Mouse (Mus musculus) embryo, embryonic 10.5 days (tissue): ENCODE measurements around the gene Gnaq.

Experiments used
- DNase-seq: peaks from one replicate; pipeline ENCODE4 v3.0.0-alpha.2; 2015; ENCODE audit warnings: low spot score

The Gnaq gene

DNA sequence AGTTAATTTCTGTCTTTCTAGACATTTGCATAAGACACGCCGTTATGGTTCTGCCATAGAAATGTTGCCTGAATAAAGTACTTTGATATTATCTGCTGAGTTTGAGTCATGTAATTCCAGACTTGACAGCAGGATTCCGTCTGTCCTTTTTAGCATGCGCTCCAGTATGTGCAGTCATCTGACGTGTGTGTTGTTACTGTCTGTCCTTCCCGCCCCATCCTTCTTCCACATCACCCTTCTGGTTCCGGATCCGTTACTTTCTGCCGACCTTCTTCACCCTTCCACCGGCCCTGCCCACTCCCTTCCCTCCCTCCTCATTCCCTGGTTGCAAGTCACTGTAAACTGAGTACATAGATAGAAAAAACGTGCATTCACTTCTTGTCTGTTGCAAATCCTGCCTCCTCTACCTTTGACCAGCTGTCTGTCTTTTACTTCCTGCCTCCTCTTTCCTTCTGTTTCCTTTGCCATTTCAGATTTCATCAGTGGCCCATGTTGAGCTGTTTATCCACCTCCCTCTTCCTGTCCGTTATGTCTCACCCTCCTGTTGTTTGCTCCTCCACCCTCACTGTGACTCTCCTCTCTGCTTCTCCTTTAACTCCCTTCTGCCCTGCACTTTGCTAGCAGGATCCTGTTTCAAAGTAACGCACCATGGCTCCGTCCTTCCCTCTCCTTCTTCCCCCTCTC lies 185.6 kb downstream of the Gnaq start:
- DNase-seq = no peak

DNA sequence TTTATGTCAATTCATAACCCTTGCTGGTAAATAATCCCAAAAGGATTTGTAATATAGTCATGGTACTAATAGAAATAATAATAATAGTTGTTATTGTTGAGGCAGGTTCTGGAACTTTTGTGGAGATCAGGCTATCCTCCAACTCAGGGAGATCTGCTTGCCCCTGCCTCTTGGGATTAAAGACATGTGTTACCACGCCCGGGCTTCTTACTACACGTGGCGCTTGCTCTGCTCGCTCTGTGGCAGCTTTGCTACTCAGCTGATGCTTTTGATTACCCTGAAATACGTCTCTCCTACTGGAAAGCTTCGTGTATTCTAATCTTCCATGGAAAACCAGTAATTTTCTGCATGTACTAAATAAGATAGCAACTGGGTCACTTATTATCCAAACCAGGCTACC lies 187.4 kb downstream of the Gnaq start:
- no peak for DNase-seq

DNA sequence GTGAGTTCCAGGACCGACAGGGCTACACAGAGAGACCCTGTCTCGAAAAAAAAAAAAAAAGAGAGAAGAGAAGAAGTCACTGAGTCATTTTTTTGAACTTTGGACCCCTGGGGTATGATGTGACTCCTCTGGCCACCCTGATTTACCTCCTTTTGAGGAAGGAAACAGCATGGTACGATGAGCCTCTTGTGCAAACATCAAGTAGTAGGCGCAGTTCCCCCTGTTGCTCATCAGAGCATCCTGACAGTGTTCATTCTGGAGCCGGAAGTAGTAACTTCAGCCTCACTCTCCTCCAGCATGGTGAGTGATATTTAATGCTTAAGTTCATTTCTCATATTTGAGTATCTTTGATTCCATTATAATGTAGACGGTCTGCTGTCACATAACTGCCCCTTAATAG lies 190.4 kb downstream of the Gnaq start:
- no peak for DNase-seq

DNA sequence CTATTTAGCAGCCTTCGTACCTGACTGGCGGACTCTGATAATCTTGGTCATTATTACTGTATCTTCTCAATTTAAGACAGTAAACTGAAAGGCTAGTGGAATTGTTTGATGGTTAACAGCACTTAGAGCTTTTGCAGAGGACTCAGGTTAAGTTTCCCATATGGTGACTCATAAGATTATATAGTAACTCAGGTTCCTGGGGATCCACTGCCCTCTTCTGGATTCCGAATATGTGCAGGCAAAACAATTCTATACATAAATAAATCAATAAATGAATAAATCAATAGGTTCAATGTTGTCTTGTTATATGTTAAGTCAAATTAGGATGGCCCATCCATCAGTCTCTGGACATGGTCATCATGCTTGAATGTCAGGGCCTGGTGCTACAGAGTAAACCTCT lies 191.6 kb downstream of the Gnaq start:
- DNase-seq = no peak

DNA sequence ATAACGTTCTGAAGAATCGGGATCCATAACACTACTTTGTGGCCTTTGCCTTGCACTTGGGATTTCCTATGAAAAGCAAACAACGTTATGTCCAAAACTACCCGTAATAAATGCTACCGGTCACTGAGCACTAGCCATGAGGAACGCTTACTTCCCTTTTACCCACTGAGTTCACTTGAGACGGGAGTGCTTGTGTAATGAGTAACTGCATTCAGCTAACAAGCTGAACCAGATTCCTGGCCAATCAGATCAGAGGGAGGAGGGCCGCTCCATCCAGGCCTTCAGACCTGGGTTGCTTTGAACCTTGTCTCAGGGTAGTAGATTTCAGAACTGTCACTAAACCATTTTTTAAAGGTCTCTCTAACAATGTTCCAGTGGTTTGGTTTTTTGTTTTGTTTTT lies 193.3 kb downstream of the Gnaq start:
- DNase-seq = no peak

GRCm38 (mm10) chr19:16327401-16328073 lies 194.9 kb downstream of the Gnaq start:
- no peak for DNase-seq

DNA sequence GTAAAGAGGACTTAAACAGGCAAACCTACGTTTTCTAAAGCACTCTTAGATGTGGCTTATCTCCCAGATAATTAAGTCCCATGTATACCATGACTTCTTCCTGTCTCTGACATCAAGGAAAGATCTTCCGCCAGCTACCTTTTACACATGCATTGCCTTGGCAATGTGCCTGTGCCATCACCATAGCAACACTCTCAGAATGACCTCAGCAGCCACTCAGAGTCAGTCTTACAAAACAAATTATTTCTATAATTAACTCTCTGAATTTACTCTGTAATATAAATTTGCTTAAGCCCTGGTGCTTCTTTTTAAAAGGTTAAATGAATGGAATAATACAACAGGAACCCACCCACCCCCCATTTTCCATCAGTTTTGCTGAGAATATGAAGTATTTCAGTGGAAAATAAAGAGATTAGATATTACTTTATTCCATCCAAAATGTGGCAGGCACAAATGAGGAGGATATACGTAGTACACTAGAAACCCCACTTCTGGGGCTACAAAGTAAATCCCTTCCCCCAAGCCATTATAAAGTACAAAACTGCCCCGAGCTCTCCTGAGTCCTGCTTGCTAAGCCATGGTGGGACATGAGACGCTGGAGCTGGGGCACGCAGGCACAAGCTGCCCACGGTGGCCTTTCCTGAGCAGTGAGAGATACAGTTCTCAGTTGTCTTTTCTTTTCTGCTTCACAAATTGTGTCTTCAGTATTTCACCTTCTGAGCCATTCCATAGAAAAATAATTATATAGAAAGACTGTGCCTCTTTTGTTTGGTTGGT lies 195.6 kb downstream of the Gnaq start:
- peak; percentile 40 for DNase-seq

DNA sequence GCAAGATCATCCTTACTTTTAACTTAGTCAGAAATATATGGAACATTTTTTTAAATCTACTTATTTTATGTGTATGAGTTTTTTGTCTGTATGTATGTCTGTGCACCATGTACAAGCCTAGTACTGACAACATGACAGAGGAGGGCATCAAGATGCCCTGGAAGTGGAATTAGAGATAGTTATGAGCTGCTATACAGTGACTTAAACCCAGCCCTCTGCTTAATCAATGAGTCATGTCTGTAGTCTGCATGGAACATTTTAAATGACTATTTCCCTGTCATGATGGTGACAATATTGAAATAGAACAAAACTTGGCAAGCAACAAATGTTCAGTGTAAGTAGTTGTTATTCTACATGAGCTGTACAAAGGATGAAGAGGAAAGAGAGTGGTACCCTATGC lies 196.4 kb downstream of the Gnaq start:
- DNase-seq = no peak

- no peak for DNase-seq
Observed at GRCm38 (mm10) chr19:16329648-16330047, 197.0 kb downstream of the Gnaq start.

- no peak for DNase-seq
Observed at GRCm38 (mm10) chr19:16330161-16330560, 197.5 kb downstream of the Gnaq start.

DNA sequence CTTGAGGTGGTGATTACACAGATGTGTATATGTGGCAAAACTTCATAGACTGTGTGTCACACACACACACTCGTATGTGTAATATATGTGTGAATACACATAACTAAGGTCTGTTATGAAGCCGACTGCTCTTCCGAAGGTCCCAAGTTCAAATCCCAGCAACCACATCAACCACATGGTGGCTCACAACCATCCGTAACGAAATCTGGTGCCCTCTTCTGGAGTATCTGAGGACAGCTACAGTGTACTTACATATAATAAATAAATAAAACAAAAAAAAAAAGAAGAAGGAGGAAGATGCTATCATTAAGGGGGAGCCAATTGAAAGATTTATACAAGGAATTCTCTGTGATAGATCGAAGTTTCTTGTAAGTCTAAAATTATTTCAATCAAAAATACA lies 198.4 kb downstream of the Gnaq start:
- no peak for DNase-seq

GRCm38 (mm10) chr19:16337866-16338530 lies 205.4 kb downstream of the Gnaq start:
- no peak for DNase-seq

DNA sequence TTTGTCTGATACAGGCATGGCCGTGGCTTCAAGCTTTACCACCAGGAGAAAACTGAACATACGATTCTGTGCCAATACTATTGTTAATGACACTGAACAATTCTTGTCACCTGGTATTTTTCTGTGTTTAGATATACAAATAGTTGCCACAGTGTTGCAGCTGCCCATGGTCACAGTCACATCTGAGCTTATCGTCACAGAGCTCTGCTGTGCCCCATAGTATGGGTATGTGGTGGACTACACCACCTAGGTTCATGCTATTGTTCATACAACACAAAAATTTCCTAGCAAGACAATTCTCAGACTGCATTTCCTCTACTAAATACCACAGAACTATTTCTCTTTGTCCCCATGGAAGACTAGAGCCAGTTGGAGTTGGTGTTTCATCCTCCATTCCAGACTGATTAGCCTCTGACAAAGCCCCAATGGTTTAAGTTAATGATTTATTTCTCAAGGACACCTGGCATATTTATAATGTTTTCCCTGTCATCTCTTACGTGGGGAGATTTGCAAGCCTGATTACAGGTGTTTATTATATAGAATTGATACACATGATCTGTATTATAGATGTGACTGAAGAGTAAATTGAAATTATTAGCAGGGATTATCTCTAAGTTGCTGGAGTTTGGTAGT lies 207.4 kb downstream of the Gnaq start:
- no peak for DNase-seq

DNA sequence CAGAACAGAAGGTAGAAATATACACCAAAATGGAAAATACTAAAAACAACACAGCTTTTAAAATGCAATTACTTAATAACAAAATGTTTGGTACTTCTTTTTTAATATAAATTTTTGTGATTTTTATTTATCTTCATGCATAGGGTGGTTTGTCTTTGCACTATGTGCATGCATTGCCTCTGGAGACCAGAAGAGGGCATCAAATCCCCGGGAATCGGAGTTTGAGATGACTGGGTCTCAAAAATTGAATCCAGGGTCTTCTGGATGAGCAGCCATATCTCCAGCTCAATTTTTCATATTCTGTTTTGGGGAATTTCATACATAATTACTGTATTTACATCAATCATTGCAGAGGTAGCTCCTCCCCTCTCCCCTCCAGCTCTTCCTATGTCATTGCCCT lies 210.1 kb downstream of the Gnaq start:
- peak; percentile 50 for DNase-seq

DNA sequence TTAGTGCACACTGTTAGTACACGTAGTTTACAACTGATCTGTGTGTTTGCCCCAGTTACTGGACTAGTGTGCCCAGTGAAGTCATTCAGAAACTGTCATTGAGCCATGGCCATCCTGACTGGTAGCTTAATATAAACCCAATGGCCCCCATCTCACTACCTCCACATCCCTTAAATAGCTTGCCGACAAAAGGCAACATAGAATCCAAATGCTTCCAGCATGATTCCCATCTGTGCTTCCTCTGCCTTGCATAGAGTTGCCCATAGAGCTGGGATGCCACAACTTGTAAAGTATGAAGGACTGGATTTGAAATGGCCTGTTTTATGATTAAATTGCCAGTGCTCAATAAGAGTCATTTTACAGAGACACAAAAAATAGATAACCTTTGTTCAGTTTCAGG lies 212.9 kb downstream of the Gnaq start:
- DNase-seq = no peak

- no peak for DNase-seq
Observed at GRCm38 (mm10) chr19:16347037-16347436, 214.4 kb downstream of the Gnaq start.

DNA sequence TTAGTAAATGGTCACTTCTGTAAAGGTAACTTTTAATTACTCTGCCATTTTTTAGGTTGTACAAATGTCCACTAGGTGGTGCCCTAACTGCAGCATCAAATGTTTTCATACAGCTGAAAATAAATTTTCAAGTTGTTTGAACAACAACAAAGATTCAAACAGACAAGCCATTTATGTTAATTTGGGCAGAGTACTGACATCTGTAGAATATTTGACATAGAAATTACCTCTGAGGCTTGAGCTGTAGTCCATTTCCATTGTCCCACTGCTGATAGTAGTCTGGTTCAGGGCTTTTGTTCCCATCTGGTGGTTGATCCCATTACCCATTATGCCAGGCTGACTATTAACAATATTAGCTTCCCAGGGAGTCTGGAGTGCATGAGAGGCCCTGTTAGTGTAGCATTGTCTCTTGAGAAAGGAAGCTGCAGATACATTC lies 221.1 kb downstream of the Gnaq start:
- DNase-seq = peak; percentile 74

- DNase-seq = no peak
Observed at GRCm38 (mm10) chr19:16358148-16358547, 225.5 kb downstream of the Gnaq start.

GRCm38 (mm10) chr19:16358905-16359304 lies 226.3 kb downstream of the Gnaq start:
- peak; percentile 43 for DNase-seq

GRCm38 (mm10) chr19:16366465-16367063 lies 233.9 kb downstream of the Gnaq start:
- no peak for DNase-seq

- no peak for DNase-seq
Observed at GRCm38 (mm10) chr19:16367218-16367617, 234.6 kb downstream of the Gnaq start.

DNA sequence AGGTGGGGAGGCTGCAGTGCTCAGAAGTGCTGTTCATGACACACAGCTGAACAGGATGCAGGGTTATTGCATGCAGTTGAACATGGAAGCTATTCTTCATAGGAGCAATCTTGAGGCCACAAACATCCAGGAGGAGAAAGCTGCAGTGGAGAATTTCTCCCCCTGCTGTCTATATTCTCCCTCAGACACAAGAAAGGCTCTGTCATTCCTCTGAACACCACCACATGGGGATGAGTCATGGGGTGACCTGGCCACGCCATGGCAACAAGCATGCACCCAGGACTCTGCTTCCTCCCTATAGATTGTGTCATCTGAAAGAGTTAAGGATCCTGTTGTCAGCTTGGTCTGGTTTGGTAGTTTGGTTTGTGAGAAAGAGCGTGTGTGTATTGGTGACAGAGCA lies 239.0 kb downstream of the Gnaq start:
- no peak for DNase-seq
